ENCODE assay signal across 10 mouse cellular contexts in the genomic region with DNA sequence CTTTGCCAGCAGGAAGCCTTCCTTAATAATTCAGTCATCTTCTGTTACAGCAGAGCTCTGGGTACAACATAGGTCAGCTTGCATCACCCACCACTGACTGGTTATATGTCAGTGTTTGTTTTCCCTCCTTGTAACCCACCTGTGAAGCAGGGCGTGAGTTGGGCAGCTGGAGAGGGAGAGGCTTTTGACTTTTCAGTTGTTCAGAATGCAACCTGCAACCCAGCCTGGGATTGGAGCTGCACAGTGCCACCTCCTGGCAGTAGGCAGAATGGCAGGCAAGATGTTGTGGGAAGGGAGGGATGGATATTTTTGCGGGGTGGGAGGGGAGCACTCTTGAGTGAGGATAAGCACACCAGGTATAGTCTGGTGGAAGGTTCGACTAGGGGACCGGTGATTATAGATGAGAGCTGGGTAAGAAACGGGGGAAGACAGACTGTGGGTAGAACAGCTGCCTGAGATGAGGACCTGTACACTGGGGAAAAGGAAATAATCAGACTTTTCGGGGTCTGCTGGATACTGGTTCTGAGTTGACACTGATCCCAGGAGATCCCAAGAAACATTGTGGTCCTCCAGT. TPM values are rescaled to one million over a fixed set of nuclear protein-coding genes. Genes with fewer than 3 reads are reported as not detected.
A peak's percentile ranks its signal among the peaks of the same experiment; 100 is the strongest.
DNase-seq lines count a peak whose midpoint lies in the region; ATAC-seq and TF ChIP-seq lines count a peak whose summit lies in the region.
"Had no signal": no experiment of that assay in that cellular context is flagged by ENCODE, and none has a peak within 500 bp of the region (broad histone marks: within the 10 kb centered on the region; RNA-seq: fewer than 3 reads in every experiment).

No protein-coding gene starts in this region.

- H3K4me2 ChIP-seq in intestine, postnatal 0 days (replicated peaks; ENCODE audit: low read depth) = no peak overlapping the region
- H3K4me2 ChIP-seq in intestine, embryonic 16.5 days (ENCODE audit: low read depth, low read length) = no peak overlapping the region
- no peak overlapping the region for H3K4me2 ChIP-seq in midbrain, embryonic 13.5 days (replicated peaks)
- H3K4me2 ChIP-seq: embryonic facial prominence, embryonic 12.5 days had no signal

- no peaks in the 10 kb centered on the region for H3K27me3 ChIP-seq in intestine, postnatal 0 days (replicated peaks; ENCODE audit: control insufficient read depth, insufficient read depth, low read length)
- H3K27me3 ChIP-seq in intestine, embryonic 16.5 days (replicated peaks; ENCODE audit: control insufficient read depth, insufficient read depth, low read length) = no peaks in the 10 kb centered on the region
- H3K27me3 ChIP-seq in limb, embryonic 10.5 days (ENCODE audit: low read depth, poor library complexity, severe bottlenecking) = peaks cover 57% of the 10 kb centered on the region
- H3K27me3 ChIP-seq in midbrain, embryonic 13.5 days = peaks cover 28% of the 10 kb centered on the region

- no peaks in the 10 kb centered on the region for H3K9me3 ChIP-seq in intestine, postnatal 0 days (ENCODE audit: control insufficient read depth)
- H3K9me3 ChIP-seq in intestine, embryonic 16.5 days (ENCODE audit: control insufficient read depth, low read length) = no peaks in the 10 kb centered on the region
- no peaks in the 10 kb centered on the region for H3K9me3 ChIP-seq in limb, embryonic 10.5 days (replicated peaks)
- no peaks in the 10 kb centered on the region for H3K9me3 ChIP-seq in midbrain, embryonic 13.5 days
- H3K9me3 ChIP-seq: embryonic facial prominence, embryonic 12.5 days had no signal

- no peaks in the 10 kb centered on the region for H3K36me3 ChIP-seq in intestine, postnatal 0 days (ENCODE audit: control insufficient read depth, insufficient read depth)
- no peaks in the 10 kb centered on the region for H3K36me3 ChIP-seq in intestine, embryonic 16.5 days (ENCODE audit: control insufficient read depth, insufficient read depth, low read length)
- H3K36me3 ChIP-seq in limb, embryonic 10.5 days = no peaks in the 10 kb centered on the region
- no peaks in the 10 kb centered on the region for H3K36me3 ChIP-seq in midbrain, embryonic 13.5 days
- H3K36me3 ChIP-seq: embryonic facial prominence, embryonic 12.5 days had no signal

- TF ChIP-seq CTCF in intestine, postnatal 0 days (IDR thresholded peaks at IDR 0.05; ENCODE audit: low read depth) = peak; percentile 95

- no peak overlapping the region for H3K4me3 ChIP-seq in intestine, postnatal 0 days (ENCODE audit: low read depth, low read length)
- H3K4me3 ChIP-seq in intestine, embryonic 16.5 days (ENCODE audit: low read length) = no peak overlapping the region
- H3K4me3 ChIP-seq in limb, embryonic 10.5 days = no peak overlapping the region
- H3K4me3 ChIP-seq in midbrain, embryonic 13.5 days (replicated peaks) = no peak overlapping the region
- H3K4me3 ChIP-seq: embryonic facial prominence, embryonic 12.5 days had no signal

- WGBS in intestine, postnatal 0 days = 18% methylated on average over 6 of the region's 6 CpGs
- 15% methylated on average over 6 of the region's 6 CpGs for WGBS in intestine, embryonic 16.5 days
- 23% methylated on average over 6 of the region's 6 CpGs for WGBS in limb, embryonic 10.5 days
- 23% methylated on average over 6 of the region's 6 CpGs for WGBS in midbrain, embryonic 13.5 days

- no peak for ATAC-seq in intestine, postnatal 0 days
- ATAC-seq in intestine, embryonic 16.5 days = no peak
- peak; percentile 68 to 77 for ATAC-seq in hematopoietic stem cell, adult 5-6 weeks (replicated peaks in 1 of 2; ENCODE audit: insufficient read depth in 1 of 2, low FRiP score in 2 of 2, low TSS enrichment in 1 of 2, low read depth in 1 of 2, poor library complexity in 2 of 2, severe bottlenecking in 2 of 2)
- peak; percentile 71 for ATAC-seq in midbrain, embryonic 13.5 days

- no peak overlapping the region for H3K9ac ChIP-seq in intestine, postnatal 0 days (ENCODE audit: low read depth, low read length)
- no peak overlapping the region for H3K9ac ChIP-seq in intestine, embryonic 16.5 days (ENCODE audit: low read depth, low read length)
- H3K9ac ChIP-seq in midbrain, embryonic 13.5 days (replicated peaks) = no peak overlapping the region
- H3K9ac ChIP-seq: embryonic facial prominence, embryonic 12.5 days had no signal

- H3K27ac ChIP-seq in intestine, postnatal 0 days (ENCODE audit: low read depth, low read length) = no peak overlapping the region
- no peak overlapping the region for H3K27ac ChIP-seq in intestine, embryonic 16.5 days (ENCODE audit: low read length)
- no peak overlapping the region for H3K27ac ChIP-seq in limb, embryonic 10.5 days
- no peak overlapping the region for H3K27ac ChIP-seq in midbrain, embryonic 13.5 days
- H3K27ac ChIP-seq: embryonic facial prominence, embryonic 12.5 days; macrophage had no signal

- DNase-seq in R1 (ENCODE audit: low read depth, low spot score) = peak; percentile 62
- DNase-seq in embryo, embryonic 11 days = peak; percentile 69
- DNase-seq in limb, embryonic 10.5 days (ENCODE audit: low spot score) = peak; percentile 76
- peak; percentile 17 to 30 for DNase-seq in spleen, postnatal 36 days (ENCODE audit: low spot score in 2 of 2)

- H3K4me1 ChIP-seq in intestine, postnatal 0 days (replicated peaks; ENCODE audit: control insufficient read depth, insufficient read depth, low read length) = no peaks in the 10 kb centered on the region
- peaks cover 9% of the 10 kb centered on the region for H3K4me1 ChIP-seq in intestine, embryonic 16.5 days (ENCODE audit: control insufficient read depth, insufficient read depth, low read length)
- 0 out of 2 replicates have a peak, but pooled peaks cover 9% of the 10 kb centered on the region for H3K4me1 ChIP-seq in limb, embryonic 10.5 days
- no peaks in the 10 kb centered on the region for H3K4me1 ChIP-seq in midbrain, embryonic 13.5 days (replicated peaks)
- H3K4me1 ChIP-seq: embryonic facial prominence, embryonic 12.5 days had no signal

RNA-seq across cellular contexts. Expression of a gene that starts 2.9 kb away (rescaled TPM):
- 358 and 402 TPM in 2 replicates for polyA plus RNA-seq in intestine, postnatal 0 days (2015; fragmentation: Nextera tagmentation; extraction: Ambion mirVana)
- 256 and 335 TPM in 2 replicates for polyA plus RNA-seq in intestine, embryonic 16.5 days (2015; fragmentation: Nextera tagmentation; extraction: Ambion mirVana)
- total RNA-seq in hematopoietic stem cell, adult 5-6 weeks (2017) = 26.4 and 37.5 TPM in 2 replicates
- polyA plus RNA-seq in limb, embryonic 10.5 days (2016; fragmentation: Nextera tagmentation; extraction: Ambion mirVana) = 6.8 and 9.0 TPM in 2 replicates
- 5.9 and 6.3 TPM in 2 replicates for polyA plus RNA-seq in midbrain, embryonic 13.5 days (2015; fragmentation: Nextera tagmentation; extraction: Ambion mirVana)

RNA-seq across cellular contexts. Expression of a gene that starts 29.4 kb away (rescaled TPM):
- 0.22 and 0.27 TPM in 2 replicates for polyA plus RNA-seq in intestine, postnatal 0 days (2015; fragmentation: Nextera tagmentation; extraction: Ambion mirVana)
- polyA plus RNA-seq in intestine, embryonic 16.5 days (2015; fragmentation: Nextera tagmentation; extraction: Ambion mirVana) = 0.38 and 0.70 TPM in 2 replicates
- total RNA-seq in hematopoietic stem cell, adult 5-6 weeks (2017) = 33.4 and 38.4 TPM in 2 replicates
- 1.7 TPM in 2 replicates for polyA plus RNA-seq in limb, embryonic 10.5 days (2016; fragmentation: Nextera tagmentation; extraction: Ambion mirVana)
- 7.6 and 11.9 TPM in 2 replicates for polyA plus RNA-seq in midbrain, embryonic 13.5 days (2015; fragmentation: Nextera tagmentation; extraction: Ambion mirVana)

RNA-seq across cellular contexts. Expression of a gene that starts 48.5 kb away (rescaled TPM):
- polyA plus RNA-seq in intestine, postnatal 0 days (2015; fragmentation: Nextera tagmentation; extraction: Ambion mirVana) = 0.21 TPM in 2 replicates
- 0.20 and 0.31 TPM in 2 replicates for polyA plus RNA-seq in intestine, embryonic 16.5 days (2015; fragmentation: Nextera tagmentation; extraction: Ambion mirVana)
- total RNA-seq in hematopoietic stem cell, adult 5-6 weeks (2017) = not detected in 2 replicates
- polyA plus RNA-seq in limb, embryonic 10.5 days (2016; fragmentation: Nextera tagmentation; extraction: Ambion mirVana) = 0.04 and 0.06 TPM in 2 replicates
- 3.6 and 4.4 TPM in 2 replicates for polyA plus RNA-seq in midbrain, embryonic 13.5 days (2015; fragmentation: Nextera tagmentation; extraction: Ambion mirVana)
- polyA plus RNA-seq: macrophage had no signal

Comparison
In these comparisons a context has a peak if more than half of its experiments do, and no peak if none do; other contexts are left out.
1. ATAC-seq: peak in hematopoietic stem cell, adult 5-6 weeks (2 of 2) and midbrain, embryonic 13.5 days (single experiment); none in intestine, postnatal 0 days (single experiment) and intestine, embryonic 16.5 days (single experiment).
2. DNase-seq: peak in every context shown above with its lines; median percentile 76 in limb, embryonic 10.5 days; 69 in embryo, embryonic 11 days; 62 in R1; 24 in spleen, postnatal 36 days.
3. RNA of a gene that starts 2.9 kb away (polyA plus RNA-seq): 358 to 402 TPM in intestine, postnatal 0 days and 256 to 335 TPM in intestine, embryonic 16.5 days; 6.8 to 9.0 TPM in limb, embryonic 10.5 days and 5.9 to 6.3 TPM in midbrain, embryonic 13.5 days; every median in the first group is over 10 times any median in the second.